ENCODE assay signal across 8 mouse cellular contexts in the genomic region with DNA sequence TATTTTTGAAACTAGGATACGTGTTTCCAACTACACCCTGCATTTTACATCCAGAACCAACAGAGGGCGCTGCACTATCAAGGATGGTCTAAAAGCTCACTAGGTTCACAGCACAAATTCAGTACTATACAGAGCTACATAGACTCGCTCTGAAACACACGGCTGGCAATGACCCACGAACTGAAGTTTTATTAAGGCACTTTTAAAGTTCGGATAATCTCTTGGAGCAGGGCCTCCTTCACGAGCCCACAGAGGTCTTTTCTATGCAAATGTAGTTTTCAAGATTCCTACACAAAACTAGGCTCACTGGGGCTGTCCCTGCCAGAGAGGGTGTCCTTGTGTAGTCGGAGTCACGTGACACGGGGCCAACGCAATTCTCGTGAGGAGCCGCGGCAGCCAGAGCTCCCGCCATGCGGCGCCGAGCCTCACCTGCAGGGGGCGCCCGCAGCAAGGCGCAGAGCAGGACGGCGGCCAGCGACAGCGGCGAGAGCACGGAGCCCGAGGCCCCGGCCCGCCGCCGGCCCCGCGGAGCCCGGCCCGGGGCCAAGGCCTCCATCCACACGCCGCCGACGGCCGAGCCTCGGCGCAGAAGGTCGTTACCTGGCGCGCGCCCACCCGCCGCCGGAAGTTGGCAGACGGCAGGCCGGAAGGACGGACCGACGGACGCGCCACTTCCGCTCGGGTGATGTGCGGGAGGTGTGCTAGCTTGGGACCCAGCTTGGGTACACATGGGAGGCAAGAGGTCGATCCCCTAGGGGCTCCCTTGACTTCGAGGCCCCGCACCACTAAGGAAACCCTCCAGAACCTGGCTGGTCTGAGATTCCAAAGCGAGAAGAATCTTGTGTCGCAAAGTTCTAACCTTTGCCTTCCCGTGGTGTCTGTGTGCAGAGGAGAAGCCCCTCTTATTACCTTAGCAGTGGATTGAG. TPM values are rescaled to one million over a fixed set of nuclear protein-coding genes. Genes with fewer than 3 reads are reported as not detected.
DNase-seq lines count a peak whose midpoint lies in the region; ATAC-seq and TF ChIP-seq lines count a peak whose summit lies in the region.

Gene Spata48 (plus strand): TSS at position 460 of the 926 bp plus-strand sequence.
Gene Zpbp (minus strand): TSS at position 774 of the 926 bp plus-strand sequence.

- TF ChIP-seq EP300 in heart, postnatal 0 days (IDR thresholded peaks at IDR 0.05; ENCODE audit: low read depth): no peak

- no peaks in the 10 kb centered on the region for H3K9me3 ChIP-seq in forebrain, embryonic 12.5 days
- no peaks in the 10 kb centered on the region for H3K9me3 ChIP-seq in heart, postnatal 0 days (replicated peaks; ENCODE audit: control insufficient read depth, low read length)
- no peaks in the 10 kb centered on the region for H3K9me3 ChIP-seq in liver, embryonic 16.5 days (replicated peaks; ENCODE audit: control insufficient read depth, low read length)
- no peaks in the 10 kb centered on the region for H3K9me3 ChIP-seq in neural tube, embryonic 14.5 days (ENCODE audit: control insufficient read depth, low read length)

- peak within 1 kb of the TSS; percentile 51 for H3K9ac ChIP-seq in forebrain, embryonic 12.5 days
- peak within 1 kb of the TSS; percentile 63 for H3K9ac ChIP-seq in heart, postnatal 0 days (replicated peaks; ENCODE audit: low read depth, low read length)
- peak within 1 kb of the TSS; percentile 84 for H3K9ac ChIP-seq in liver, embryonic 16.5 days (ENCODE audit: low read depth, low read length)
- peak within 1 kb of the TSS; percentile 56 for H3K9ac ChIP-seq in neural tube, embryonic 14.5 days (replicated peaks; ENCODE audit: low read depth, low read length)

- H3K4me2 ChIP-seq in forebrain, embryonic 12.5 days: peak within 1 kb of the TSS; percentile 59
- peak within 1 kb of the TSS; percentile 67 for H3K4me2 ChIP-seq in heart, postnatal 0 days (ENCODE audit: low read depth, low read length)
- H3K4me2 ChIP-seq in liver, embryonic 16.5 days (ENCODE audit: low read depth, low read length): peak within 1 kb of the TSS; percentile 79
- peak within 1 kb of the TSS; percentile 76 for H3K4me2 ChIP-seq in neural tube, embryonic 14.5 days (ENCODE audit: low read depth, low read length)

- DNase-seq in CD8-positive naive resting alpha-beta T cell, adult 2 months (ENCODE audit: low read depth in 2 of 2, low spot score in 2 of 2): peak; percentile 92 to 94
- peak; percentile 94 for DNase-seq in c-Kit-positive CD71-positive TER-119-negative erythroid progenitor cells, embryonic 14.5 days (ENCODE audit: low read depth)
- DNase-seq in heart, postnatal 0 days (ENCODE audit: low spot score): peak; percentile 93
- peak; percentile 94 to 96 for DNase-seq in kidney, postnatal 4 days
- peak; percentile 95 for DNase-seq in testis, postnatal 10 days (ENCODE audit: low spot score)

- H3K27ac ChIP-seq in forebrain, embryonic 12.5 days: peak within 1 kb of the TSS; percentile 38
- peak within 1 kb of the TSS; percentile 76 for H3K27ac ChIP-seq in heart, postnatal 0 days (ENCODE audit: low read depth)
- H3K27ac ChIP-seq in liver, embryonic 16.5 days (ENCODE audit: low read length): peak within 1 kb of the TSS; percentile 41
- peak within 1 kb of the TSS; percentile 69 for H3K27ac ChIP-seq in neural tube, embryonic 14.5 days (ENCODE audit: low read depth, low read length)

- H3K36me3 ChIP-seq in forebrain, embryonic 12.5 days (replicated peaks): no peaks in the 10 kb centered on the region
- H3K36me3 ChIP-seq in heart, postnatal 0 days (replicated peaks; ENCODE audit: control insufficient read depth, insufficient read depth, low read length): no peaks in the 10 kb centered on the region
- H3K36me3 ChIP-seq in liver, embryonic 16.5 days (ENCODE audit: control insufficient read depth, insufficient read depth): no peaks in the 10 kb centered on the region
- H3K36me3 ChIP-seq in neural tube, embryonic 14.5 days (ENCODE audit: control insufficient read depth, insufficient read depth, low read length): no peaks in the 10 kb centered on the region

- 2% methylated on average over 66 of the region's 66 CpGs for WGBS in forebrain, embryonic 12.5 days
- 2% methylated on average over 62 of the region's 66 CpGs for WGBS in heart, postnatal 0 days
- WGBS in liver, embryonic 16.5 days (ENCODE audit: insufficient replicate concordance): 2% methylated on average over 60 of the region's 66 CpGs
- 4% methylated on average over 61 of the region's 66 CpGs for WGBS in neural tube, embryonic 14.5 days

- H3K4me1 ChIP-seq in forebrain, embryonic 12.5 days: no peaks in the 10 kb centered on the region
- no peaks in the 10 kb centered on the region for H3K4me1 ChIP-seq in heart, postnatal 0 days (ENCODE audit: control insufficient read depth, insufficient read depth)
- peaks cover 5% of the 10 kb centered on the region; the same call in 1 of the 2 replicates for H3K4me1 ChIP-seq in liver, embryonic 16.5 days (ENCODE audit: control insufficient read depth, low read depth, low read length)
- H3K4me1 ChIP-seq in neural tube, embryonic 14.5 days (ENCODE audit: control insufficient read depth, insufficient read depth, low read length): no peaks in the 10 kb centered on the region

- no peaks in the 10 kb centered on the region for H3K27me3 ChIP-seq in forebrain, embryonic 12.5 days
- H3K27me3 ChIP-seq in heart, postnatal 0 days (ENCODE audit: control insufficient read depth, insufficient read depth, low read length): no peaks in the 10 kb centered on the region
- no peaks in the 10 kb centered on the region for H3K27me3 ChIP-seq in liver, embryonic 16.5 days (ENCODE audit: control insufficient read depth, insufficient read depth, low read depth, low read length)
- no peaks in the 10 kb centered on the region for H3K27me3 ChIP-seq in neural tube, embryonic 14.5 days (ENCODE audit: control insufficient read depth, insufficient read depth, low read length)

- peak within 1 kb of the TSS; percentile 54 for H3K4me3 ChIP-seq in forebrain, embryonic 12.5 days (replicated peaks)
- peak within 1 kb of the TSS; percentile 66 for H3K4me3 ChIP-seq in heart, postnatal 0 days (ENCODE audit: low read depth, low read length)
- H3K4me3 ChIP-seq in liver, embryonic 16.5 days (ENCODE audit: low read depth, low read length): peak within 1 kb of the TSS; percentile 85
- peak within 1 kb of the TSS; percentile 54 for H3K4me3 ChIP-seq in neural tube, embryonic 14.5 days (ENCODE audit: low read depth, low read length)

- peak; percentile 97 for ATAC-seq in forebrain, embryonic 12.5 days (ENCODE audit: low FRiP score)
- peak; percentile 95 for ATAC-seq in heart, postnatal 0 days (ENCODE audit: insufficient read depth, low read depth)
- ATAC-seq in liver, embryonic 16.5 days (ENCODE audit: low read depth): peak; percentile 95
- ATAC-seq in neural tube, embryonic 14.5 days (ENCODE audit: low read depth): peak; percentile 97

- TF ChIP-seq CTCF in heart, postnatal 0 days (IDR thresholded peaks at IDR 0.05; ENCODE audit: low read depth): peak; percentile 75

RNA-seq across cellular contexts. Expression of gene Spata48, which starts in this region (rescaled TPM):
- 1.3 and 2.0 TPM in 2 replicates for polyA plus RNA-seq in forebrain, embryonic 12.5 days (2016; fragmentation: Nextera tagmentation; extraction: Ambion mirVana)
- not detected in 2 replicates for total RNA-seq in heart, postnatal 0 days (2014; rRNA removed; ENCODE audit: low replicate concordance)
- polyA plus RNA-seq in heart, postnatal 0 days (2015; fragmentation: Nextera tagmentation; extraction: Ambion mirVana): 2.4 and 2.5 TPM in 2 replicates
- polyA plus RNA-seq in liver, embryonic 16.5 days (2015; fragmentation: Nextera tagmentation; extraction: Ambion mirVana): 0.26 and 0.66 TPM in 2 replicates
- polyA plus RNA-seq in neural tube, embryonic 14.5 days (2014; fragmentation: Nextera tagmentation; extraction: Ambion mirVana): 0.76 and 1.7 TPM in 2 replicates

RNA-seq across cellular contexts. Expression of gene Zpbp, which starts in this region (rescaled TPM):
- 0.49 and 0.59 TPM in 2 replicates for polyA plus RNA-seq in forebrain, embryonic 12.5 days (2016; fragmentation: Nextera tagmentation; extraction: Ambion mirVana)
- total RNA-seq in heart, postnatal 0 days (2014; rRNA removed; ENCODE audit: low replicate concordance): 0.69 and 2.0 TPM in 2 replicates
- 0.59 TPM in 2 replicates for polyA plus RNA-seq in heart, postnatal 0 days (2015; fragmentation: Nextera tagmentation; extraction: Ambion mirVana)
- polyA plus RNA-seq in liver, embryonic 16.5 days (2015; fragmentation: Nextera tagmentation; extraction: Ambion mirVana): 0.20 TPM in 2 replicates
- polyA plus RNA-seq in neural tube, embryonic 14.5 days (2014; fragmentation: Nextera tagmentation; extraction: Ambion mirVana): 1.9 and 2.3 TPM in 2 replicates

Comparison
In these comparisons a context has a peak if more than half of its experiments do, and no peak if none do; other contexts are left out.
1. Peak in every context shown above with its lines: DNase-seq, ATAC-seq, H3K4me3 ChIP-seq and H3K27ac ChIP-seq.
2. Peak in ATAC-seq, H3K4me3 ChIP-seq, H3K27ac ChIP-seq, H3K9ac ChIP-seq and H3K4me2 ChIP-seq in liver, embryonic 16.5 days; RNA of the genes that start here not detected or under 1 TPM.